Mouse (Mus musculus): ENCODE measurements around the gene Gm5128.
"Not testable (repeated sequence)": the region's sequence is repeated elsewhere in the genome, so short reads cannot be mapped to it uniquely, and the experiment has no call there.

Gene Gm5128

GRCm38 (mm10) chrX:135372984-135373383 is at the start of gene Gm5128:
Gene Gm5128, plus strand, starts transcription at chrX:135373284.
- DNase-seq (ENCODE audit: low read depth, low spot score): not testable (repeated sequence)

- DNase-seq (ENCODE audit: low read depth, low spot score): not testable (repeated sequence)
These were observed 12.4 kb upstream of the Gm5128 start for GRCm38 (mm10) chrX:135360685-135361084.

GRCm38 (mm10) chrX:135361943-135362342 is 11.1 kb upstream of the Gm5128 start:
- DNase-seq (ENCODE audit: low read depth, low spot score): not testable (repeated sequence)

GRCm38 (mm10) chrX:135403578-135403977 is 30.5 kb downstream of the Gm5128 start:
- DNase-seq (ENCODE audit: low read depth, low spot score): not testable (repeated sequence)

- DNase-seq (ENCODE audit: low read depth, low spot score): not testable (repeated sequence)
These were observed 48.1 kb downstream of the Gm5128 start for GRCm38 (mm10) chrX:135421203-135421602.

- not testable (repeated sequence) for DNase-seq (ENCODE audit: low read depth, low spot score)
These were observed 48.7 kb downstream of the Gm5128 start for GRCm38 (mm10) chrX:135421824-135422223.

GRCm38 (mm10) chrX:135422473-135422872 is 49.4 kb downstream of the Gm5128 start:
- not testable (repeated sequence) for DNase-seq (ENCODE audit: low read depth, low spot score)

Data from WW6 (cell line).